Mouse (Mus musculus) cerebellum, adult 9-11 months (tissue): ENCODE results near the gene Ifna6.
"Not testable (repeated sequence)": the region's sequence is repeated elsewhere in the genome, so short reads cannot be mapped to it uniquely, and the experiment has no call there.

Experiments
- DNase-seq: peaks from one replicate; pipeline ENCODE4 v3.0.0; 2022

Gene Ifna6

DNA sequence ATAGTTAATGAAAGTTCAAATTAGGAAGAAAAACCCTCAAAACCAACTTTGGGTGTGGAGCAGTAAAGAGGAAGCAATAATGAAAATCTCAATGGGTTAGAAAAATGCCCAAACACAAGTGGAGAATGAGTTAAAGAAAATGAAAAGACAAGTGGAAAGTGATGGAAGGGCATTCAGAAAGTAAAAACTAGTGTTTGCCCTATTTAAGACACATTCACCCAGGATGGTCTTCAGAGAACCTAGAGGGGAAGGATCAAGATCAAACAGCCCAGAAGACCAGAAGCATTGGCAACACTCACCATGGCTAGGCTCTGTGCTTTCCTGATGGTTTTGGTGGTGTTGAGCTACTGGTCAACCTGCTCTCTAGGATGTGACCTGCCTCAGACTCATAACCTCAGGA is at the start of gene Ifna6:
Ifna6 (plus strand) TSS at position 301 of the 400 bp plus-strand sequence.
- not testable (repeated sequence) for DNase-seq

DNA sequence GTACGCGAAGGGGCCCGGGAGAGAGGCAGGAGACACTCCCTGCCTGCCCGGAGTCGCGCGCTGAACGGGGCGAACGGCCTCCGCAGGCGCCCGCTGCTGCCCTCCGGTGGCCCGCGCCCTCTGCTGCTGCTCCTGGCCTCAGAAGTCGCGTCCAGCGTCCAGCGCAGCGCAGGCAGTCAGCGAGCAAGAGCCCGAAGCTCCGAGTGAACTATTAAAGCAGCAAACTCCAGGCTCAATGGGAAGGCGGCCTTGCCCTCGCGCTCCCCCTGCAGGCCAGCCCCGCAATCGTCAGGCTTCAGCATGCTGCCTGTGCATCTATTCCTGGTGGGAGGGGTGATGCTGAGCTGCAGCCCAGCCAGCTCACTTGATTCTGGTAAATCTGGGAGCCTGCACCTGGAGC is 47.7 kb upstream of the Ifna6 start, which contains the start of gene Gm13272:
Gm13272 (plus strand) TSS at position 301 of the 400 bp plus-strand sequence.
- DNase-seq, result not testable (repeated sequence)

DNA sequence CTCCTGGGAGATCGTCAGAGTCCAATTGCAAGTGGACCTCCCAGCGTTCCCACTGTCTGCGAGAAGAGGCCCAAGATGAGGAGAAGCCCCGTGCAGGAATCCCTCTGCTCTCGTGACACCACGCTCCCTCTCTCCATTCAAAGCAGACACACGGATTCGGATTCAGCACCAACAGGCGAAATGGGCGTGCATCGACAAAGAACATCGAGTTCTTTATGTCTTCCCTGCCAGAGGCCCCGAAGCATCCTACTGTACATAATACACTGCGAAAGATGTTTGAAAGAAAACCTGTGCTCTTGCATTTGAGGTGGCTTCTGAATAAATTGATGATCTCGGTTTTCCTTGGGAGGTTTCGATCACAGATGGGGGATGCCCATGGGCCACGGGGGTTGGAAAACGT is 46.9 kb upstream of the Ifna6 start:
- peak; percentile 44 for DNase-seq

DNA sequence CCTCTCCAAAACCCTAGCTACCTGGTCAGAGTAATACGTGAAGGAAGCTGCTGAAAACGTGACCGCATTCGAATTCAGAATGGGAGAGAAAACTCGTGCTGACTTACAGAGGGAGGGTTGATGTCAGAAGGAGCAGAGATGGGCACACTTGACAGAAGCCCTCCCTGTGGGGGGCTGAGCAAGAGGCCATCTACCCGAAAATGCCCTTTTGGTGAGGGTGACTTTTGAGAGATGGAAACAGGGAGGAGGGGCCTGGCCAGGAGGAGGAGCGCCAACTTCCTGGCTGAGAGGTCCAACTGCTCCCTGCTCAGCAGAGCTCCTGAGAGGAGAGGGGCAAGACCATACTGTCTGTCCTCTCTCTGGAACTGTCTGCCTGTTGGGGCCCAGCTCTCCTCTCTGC is 45.4 kb upstream of the Ifna6 start, which contains the start of gene Ifnz:
Ifnz (plus strand) TSS at position 301 of the 400 bp plus-strand sequence.
- DNase-seq, result not testable (repeated sequence)

DNA sequence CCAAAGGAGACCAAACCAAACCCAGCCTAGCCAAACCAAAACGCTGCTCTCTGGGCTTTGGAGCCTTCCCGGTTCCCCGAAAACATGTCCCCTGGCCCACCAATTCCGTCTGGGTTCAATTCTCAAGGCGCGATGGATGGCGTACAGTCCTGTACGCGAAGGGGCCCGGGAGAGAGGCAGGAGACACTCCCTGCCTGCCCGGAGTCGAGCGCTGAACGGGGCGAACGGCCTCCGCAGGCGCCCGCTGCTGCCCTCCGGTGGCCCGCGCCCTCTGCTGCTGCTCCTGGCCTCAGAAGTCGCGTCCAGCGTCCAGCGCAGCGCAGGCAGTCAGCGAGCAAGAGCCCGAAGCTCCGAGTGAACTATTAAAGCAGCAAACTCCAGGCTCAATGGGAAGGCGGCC is 44.9 kb upstream of the Ifna6 start:
- not testable (repeated sequence) for DNase-seq

DNA sequence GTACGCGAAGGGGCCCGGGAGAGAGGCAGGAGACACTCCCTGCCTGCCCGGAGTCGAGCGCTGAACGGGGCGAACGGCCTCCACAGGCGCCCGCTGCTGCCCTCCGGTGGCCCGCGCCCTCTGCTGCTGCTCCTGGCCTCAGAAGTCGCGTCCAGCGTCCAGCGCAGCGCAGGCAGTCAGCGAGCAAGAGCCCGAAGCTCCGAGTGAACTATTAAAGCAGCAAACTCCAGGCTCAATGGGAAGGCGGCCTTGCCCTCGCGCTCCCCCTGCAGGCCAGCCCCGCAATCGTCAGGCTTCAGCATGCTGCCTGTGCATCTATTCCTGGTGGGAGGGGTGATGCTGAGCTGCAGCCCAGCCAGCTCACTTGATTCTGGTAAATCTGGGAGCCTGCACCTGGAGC is 41.8 kb upstream of the Ifna6 start, which contains the start of gene Gm13276:
Gm13276 (plus strand) TSS at position 301 of the 400 bp plus-strand sequence.
- DNase-seq, result not testable (repeated sequence)

DNA sequence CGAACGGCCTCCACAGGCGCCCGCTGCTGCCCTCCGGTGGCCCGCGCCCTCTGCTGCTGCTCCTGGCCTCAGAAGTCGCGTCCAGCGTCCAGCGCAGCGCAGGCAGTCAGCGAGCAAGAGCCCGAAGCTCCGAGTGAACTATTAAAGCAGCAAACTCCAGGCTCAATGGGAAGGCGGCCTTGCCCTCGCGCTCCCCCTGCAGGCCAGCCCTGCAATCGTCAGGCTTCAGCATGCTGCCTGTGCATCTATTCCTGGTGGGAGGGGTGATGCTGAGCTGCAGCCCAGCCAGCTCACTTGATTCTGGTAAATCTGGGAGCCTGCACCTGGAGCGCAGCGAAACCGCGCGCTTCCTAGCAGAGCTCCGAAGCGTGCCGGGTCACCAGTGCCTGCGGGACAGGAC is 38.8 kb upstream of the Ifna6 start, which contains the start of gene Gm13277:
Gm13277 (plus strand) TSS at position 231 of the 400 bp plus-strand sequence.
- DNase-seq, result peak; percentile 75

DNA sequence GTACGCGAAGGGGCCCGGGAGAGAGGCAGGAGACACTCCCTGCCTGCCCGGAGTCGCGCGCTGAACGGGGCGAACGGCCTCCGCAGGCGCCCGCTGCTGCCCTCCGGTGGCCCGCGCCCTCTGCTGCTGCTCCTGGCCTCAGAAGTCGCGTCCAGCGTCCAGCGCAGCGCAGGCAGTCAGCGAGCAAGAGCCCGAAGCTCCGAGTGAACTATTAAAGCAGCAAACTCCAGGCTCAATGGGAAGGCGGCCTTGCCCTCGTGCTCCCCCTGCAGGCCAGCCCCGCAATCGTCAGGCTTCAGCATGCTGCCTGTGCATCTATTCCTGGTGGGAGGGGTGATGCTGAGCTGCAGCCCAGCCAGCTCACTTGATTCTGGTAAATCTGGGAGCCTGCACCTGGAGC is 36.0 kb upstream of the Ifna6 start, which contains the start of gene Gm13278:
Gm13278 (plus strand) TSS at position 301 of the 400 bp plus-strand sequence.
- DNase-seq, result not testable (repeated sequence)

DNA sequence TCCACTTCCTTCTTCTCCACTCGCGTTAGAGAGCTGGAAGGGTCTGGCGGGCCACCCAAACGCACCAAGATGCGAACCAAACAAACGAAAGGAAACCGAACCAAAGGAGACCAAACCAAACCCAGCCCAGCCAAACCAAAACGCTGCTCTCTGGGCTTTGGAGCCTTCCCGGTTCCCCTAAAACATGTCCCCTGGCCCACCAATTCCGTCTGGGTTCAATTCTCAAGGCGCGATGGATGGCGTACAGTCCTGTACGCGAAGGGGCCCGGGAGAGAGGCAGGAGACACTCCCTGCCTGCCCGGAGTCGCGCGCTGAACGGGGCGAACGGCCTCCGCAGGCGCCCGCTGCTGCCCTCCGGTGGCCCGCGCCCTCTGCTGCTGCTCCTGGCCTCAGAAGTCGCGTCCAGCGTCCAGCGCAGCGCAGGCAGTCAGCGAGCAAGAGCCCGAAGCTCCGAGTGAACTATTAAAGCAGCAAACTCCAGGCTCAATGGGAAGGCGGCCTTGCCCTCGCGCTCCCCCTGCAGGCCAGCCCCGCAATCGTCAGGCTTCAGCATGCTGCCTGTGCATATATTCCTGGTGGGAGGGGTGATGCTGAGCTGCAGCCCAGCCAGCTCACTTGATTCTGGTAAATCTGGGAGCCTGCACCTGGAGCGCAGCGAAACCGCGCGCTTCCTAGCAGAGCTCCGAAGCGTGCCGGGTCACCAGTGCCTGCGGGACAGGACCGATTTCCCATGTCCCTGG is 33.1 kb upstream of the Ifna6 start, which contains the start of gene Gm13275:
Gm13275 (plus strand) TSS at position 552 of the 740 bp plus-strand sequence.
- peak; percentile 82 for DNase-seq

DNA sequence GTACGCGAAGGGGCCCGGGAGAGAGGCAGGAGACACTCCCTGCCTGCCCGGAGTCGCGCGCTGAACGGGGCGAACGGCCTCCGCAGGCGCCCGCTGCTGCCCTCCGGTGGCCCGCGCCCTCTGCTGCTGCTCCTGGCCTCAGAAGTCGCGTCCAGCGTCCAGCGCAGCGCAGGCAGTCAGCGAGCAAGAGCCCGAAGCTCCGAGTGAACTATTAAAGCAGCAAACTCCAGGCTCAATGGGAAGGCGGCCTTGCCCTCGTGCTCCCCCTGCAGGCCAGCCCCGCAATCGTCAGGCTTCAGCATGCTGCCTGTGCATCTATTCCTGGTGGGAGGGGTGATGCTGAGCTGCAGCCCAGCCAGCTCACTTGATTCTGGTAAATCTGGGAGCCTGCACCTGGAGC is 30.1 kb upstream of the Ifna6 start, which contains the start of gene Gm13279:
Gm13279 (plus strand) TSS at position 301 of the 400 bp plus-strand sequence.
- DNase-seq, result not testable (repeated sequence)

DNA sequence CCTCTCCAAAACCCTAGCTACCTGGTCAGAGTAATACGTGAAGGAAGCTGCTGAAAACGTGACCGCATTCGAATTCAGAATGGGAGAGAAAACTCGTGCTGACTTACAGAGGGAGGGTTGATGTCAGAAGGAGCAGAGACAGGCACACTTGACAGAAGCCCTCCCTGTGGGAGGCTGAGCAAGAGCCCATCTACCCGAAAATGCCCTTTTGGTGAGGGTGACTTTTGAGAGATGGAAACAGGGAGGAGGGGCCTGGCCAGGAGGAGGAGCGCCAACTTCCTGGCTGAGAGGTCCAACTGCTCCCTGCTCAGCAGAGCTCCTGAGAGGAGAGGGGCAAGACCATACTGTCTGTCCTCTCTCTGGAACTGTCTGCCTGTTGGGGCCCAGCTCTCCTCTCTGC is 27.9 kb upstream of the Ifna6 start, which contains the start of gene Gm13285:
Gm13285 (plus strand) TSS at position 301 of the 400 bp plus-strand sequence.
- not testable (repeated sequence) for DNase-seq

DNA sequence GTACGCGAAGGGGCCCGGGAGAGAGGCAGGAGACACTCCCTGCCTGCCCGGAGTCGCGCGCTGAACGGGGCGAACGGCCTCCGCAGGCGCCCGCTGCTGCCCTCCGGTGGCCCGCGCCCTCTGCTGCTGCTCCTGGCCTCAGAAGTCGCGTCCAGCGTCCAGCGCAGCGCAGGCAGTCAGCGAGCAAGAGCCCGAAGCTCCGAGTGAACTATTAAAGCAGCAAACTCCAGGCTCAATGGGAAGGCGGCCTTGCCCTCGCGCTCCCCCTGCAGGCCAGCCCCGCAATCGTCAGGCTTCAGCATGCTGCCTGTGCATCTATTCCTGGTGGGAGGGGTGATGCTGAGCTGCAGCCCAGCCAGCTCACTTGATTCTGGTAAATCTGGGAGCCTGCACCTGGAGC is 24.3 kb upstream of the Ifna6 start, which contains the start of gene Gm13287:
Gm13287 (plus strand) TSS at position 301 of the 400 bp plus-strand sequence.
- not testable (repeated sequence) for DNase-seq

DNA sequence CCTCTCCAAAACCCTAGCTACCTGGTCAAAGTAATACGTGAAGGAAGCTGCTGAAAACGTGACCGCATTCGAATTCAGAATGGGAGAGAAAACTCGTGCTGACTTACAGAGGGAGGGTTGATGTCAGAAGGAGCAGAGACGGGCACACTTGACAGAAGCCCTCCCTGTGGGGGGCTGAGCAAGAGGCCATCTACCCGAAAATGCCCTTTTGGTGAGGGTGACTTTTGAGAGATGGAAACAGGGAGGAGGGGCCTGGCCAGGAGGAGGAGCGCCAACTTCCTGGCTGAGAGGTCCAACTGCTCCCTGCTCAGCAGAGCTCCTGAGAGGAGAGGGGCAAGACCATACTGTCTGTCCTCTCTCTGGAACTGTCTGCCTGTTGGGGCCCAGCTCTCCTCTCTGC is 22.0 kb upstream of the Ifna6 start, which contains the start of gene Gm13288:
Gm13288 (plus strand) TSS at position 301 of the 400 bp plus-strand sequence.
- not testable (repeated sequence) for DNase-seq

DNA sequence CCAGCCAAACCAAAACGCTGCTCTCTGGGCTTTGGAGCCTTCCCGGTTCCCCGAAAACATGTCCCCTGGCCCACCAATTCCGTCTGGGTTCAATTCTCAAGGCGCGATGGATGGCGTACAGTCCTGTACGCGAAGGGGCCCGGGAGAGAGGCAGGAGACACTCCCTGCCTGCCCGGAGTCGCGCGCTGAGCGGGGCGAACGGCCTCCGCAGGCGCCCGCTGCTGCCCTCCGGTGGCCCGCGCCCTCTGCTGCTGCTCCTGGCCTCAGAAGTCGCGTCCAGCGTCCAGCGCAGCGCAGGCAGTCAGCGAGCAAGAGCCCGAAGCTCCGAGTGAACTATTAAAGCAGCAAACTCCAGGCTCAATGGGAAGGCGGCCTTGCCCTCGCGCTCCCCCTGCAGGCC is 21.5 kb upstream of the Ifna6 start:
- peak; percentile 44 for DNase-seq

DNA sequence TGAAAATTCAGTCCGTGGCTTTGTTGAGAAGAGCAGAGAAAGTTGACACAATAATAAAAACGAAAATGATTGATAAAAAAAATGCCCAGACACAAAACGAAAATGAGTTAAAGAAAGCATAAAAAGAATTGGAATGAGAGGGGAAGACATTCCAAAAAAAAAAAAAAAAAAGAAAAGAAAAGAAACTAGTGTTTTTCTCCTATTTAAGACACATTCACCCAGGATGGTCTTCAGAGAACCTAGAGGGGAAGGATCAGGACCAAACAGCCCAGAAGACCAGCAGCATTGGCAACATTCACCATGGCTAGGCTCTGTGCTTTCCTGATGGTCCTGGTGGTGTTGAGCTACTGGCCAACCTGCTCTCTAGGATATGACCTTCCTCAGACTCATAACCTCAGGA is 11.3 kb upstream of the Ifna6 start, which contains the start of gene Ifna7:
Ifna7 (plus strand) TSS at position 301 of the 400 bp plus-strand sequence.
- DNase-seq, result no peak

DNA sequence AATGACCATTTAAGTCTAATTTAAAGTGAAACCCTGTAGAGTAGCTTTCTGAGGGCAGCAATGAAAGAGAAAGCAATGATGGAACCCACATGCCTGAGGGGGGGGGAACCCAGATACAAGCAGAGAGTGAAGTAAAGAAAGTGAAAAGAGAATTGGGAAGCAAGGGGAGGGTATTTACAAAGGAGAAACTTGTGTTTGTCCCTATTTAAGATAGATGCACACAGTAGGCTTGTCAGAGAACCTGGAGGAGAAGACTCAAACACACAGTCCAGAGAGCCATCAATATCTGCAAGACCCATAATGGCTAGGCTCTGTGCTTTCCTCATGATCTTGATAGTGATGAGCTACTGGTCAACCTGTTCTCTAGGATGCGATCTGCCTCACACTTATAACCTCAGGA is 7.6 kb upstream of the Ifna6 start, which contains the start of gene Ifna11:
Ifna11 (plus strand) TSS at position 301 of the 400 bp plus-strand sequence.
- DNase-seq, result no peak

DNA sequence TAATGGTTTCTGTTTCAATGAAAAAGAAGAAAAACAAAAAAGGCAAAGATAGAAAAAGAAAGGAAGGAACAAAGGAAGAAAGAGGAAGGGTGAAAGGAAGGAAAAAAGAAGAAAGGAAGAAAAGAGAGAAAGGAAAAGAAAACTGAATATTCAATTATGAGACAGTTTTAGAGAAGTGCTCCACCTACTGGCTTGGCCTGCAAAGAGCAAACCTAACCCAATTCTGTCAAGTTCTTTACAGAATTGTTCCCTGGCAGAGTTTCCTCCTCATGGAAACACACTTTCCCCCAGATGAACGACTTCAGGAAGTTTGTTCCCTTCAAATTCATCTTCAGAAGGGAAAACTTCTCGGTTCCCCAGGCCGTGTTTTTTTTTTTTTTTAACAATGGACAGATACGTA is 4.2 kb upstream of the Ifna6 start:
- no peak for DNase-seq

DNA sequence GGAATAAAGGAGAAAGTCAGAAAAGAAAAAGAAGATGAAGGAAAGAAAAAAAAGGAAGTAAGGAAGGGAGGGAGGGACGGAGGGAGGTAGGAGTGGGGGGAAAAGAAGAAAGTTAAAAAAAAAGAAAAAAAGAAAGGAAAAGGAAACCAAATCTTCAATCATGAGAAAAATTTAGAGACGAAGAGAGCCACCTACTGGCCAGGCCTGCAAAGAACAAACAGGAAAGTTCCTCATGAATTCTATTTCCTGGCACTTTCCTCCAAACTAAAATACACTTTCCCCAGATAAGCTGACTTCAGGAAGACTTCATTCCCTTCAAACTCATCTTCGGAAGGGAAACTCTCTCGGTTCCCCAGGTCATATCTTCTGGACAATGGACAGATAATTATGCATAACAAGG is 3.3 kb downstream of the Ifna6 start:
- no peak for DNase-seq

DNA sequence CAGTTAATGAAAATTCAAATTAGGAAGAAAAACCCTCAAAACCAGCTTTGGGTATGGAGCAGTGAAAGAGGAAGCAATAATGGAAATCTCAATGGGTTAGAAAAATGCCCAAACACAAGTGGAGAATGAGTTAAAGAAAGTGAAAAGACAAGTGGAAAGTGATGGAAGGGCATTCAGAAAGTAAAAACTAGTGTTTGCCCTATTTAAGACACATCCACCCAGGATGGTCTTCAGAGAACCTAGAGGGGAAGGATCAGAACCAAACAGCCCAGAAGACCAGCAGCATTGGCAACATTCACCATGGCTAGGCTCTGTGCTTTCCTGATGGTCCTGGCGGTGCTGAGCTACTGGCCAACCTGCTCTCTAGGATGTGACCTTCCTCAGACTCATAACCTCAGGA is 8.0 kb downstream of the Ifna6 start, which contains the start of gene Ifna5:
Ifna5 (plus strand) TSS at position 301 of the 400 bp plus-strand sequence.
- DNase-seq, result not testable (repeated sequence)

DNA sequence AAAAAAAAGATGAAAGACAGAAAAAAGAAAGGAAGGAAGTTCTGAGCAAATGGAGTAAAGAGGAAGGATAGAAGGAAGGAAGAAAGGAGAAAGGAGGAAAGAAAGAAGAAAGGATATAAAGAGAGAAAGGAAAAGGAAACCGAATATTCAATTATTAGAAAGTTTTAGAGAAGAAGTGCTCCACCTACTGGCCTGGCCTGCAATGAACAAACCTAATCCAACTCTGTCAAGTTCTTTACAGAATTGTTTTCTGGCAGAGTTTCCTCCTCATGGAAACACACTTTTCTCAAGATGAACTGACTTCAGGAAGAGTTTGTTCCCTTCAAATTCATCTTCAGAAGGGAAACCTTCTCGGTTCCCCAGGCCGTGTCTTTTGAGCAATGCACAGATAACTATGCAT is 11.6 kb downstream of the Ifna6 start:
- DNase-seq, result no peak

DNA sequence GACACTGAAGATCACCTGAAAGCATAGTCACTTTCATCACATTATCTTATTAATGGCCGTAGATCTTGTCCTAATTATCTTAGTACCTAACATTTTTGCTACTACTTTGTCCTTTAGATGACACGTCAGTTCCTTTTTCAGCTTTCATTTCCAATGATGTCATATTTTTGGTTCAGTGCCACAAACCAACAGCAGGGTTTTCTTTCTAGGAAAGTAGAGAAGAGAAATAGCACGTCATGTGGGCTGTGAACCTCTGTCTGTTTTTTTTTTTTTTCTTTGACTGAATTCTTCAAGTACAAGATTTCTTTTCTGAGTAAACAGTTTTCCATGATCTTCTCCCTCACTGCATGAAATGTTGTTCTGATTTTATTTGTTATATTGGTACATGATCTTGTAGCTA is 12.8 kb downstream of the Ifna6 start:
- no peak for DNase-seq

DNA sequence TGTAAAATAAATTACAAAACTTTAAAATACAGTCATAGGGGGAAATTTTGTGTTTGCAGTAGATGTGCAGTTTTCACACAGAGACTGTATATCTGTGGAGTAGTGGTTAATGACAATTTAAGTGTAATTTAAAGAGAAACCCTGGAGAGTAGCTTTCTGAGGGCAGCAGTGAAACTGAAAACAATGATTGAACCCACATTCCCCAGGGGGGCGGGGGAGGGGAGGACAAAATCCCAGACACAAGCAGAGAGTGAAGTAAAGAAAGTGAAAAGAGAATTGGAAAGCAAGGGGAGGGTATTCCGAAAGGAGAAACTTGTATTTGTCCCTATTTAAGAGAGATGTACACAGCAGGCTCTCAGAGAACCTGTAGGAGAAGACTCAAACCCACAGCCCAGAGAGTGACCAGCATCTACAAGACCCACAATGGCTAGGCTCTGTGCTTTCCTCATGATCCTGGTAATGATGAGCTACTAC is 14.3 kb downstream of the Ifna6 start, which contains the start of gene Ifna4:
Ifna4 (plus strand) TSS at position 424 of the 474 bp plus-strand sequence.
- DNase-seq, result no peak

DNA sequence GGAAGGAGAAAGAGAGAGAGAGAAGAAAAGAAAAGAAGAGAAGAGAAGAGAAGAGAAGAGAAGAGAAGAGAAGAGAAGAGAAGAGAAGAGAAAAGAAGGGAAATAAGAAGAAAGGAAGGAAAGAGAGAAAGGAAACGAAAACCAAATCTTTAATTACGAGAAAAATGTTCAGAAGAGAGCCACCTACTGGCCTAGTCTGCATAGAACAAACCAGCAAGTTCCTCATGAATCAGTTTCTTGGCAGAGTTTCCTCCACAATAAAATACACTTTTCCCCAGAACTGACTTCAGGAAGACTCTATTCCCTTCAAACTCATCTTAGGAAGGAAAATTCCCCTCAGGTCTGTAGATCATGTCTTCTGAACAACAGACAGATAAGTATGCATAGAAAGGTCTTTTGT is 18.1 kb downstream of the Ifna6 start:
- DNase-seq, result no peak
